Mouse (Mus musculus): ENCODE measurements around the gene Zfp106.

- TF ChIP-seq POLR2A (IDR thresholded peaks at IDR 0.05; ENCODE audit: insufficient read depth, low read depth, low read length) (no peak), CTCF (IDR thresholded peaks at IDR 0.05) (no peak)
These were observed 35.9 kb upstream of the Zfp106 start for GRCm38 (mm10) chr2:120599506-120599905.
